Mouse (Mus musculus): ENCODE data around the gene Grwd1.

GRCm38 (mm10) chr7:45800546-45801204 is 30.1 kb downstream of the Grwd1 start:
- TF ChIP-seq CTCF (IDR thresholded peaks at IDR 0.05) (no peak), EP300 (IDR thresholded peaks at IDR 0.05) (no peak)

All from lung, postnatal 0 days (tissue).